Mouse (Mus musculus) left cerebral cortex, postnatal 10 days (tissue): Measurements from ENCODE around the gene Gigyf2. TPM values are rescaled to one million over a fixed set of nuclear protein-coding genes. Genes with fewer than 3 reads are reported as not detected.
A peak's percentile ranks its signal among the peaks of the same experiment; 100 is the strongest.

Experiments used
- DNase-seq, 2 experiments: peaks; one replicate each; pipeline ENCODE4 v3.0.0; 2021 to 2022; ENCODE audit warnings: low spot score in 2 of 2, mixed read lengths in 1 of 2; ENCODE audit errors: extremely low spot score in 1 of 2
- intact Hi-C: fragments of 180-260 bp; cut with DNase I; formaldehyde crosslinking; loops from one replicate; pipeline ENCODE4 v1.15.1; 2025
- total RNA-seq, 2 experiments: library from RNA; stranded (reverse); gene quantifications; 2 replicates each; pipeline ENCODE4 v1.2.3; 2021

Gene Gigyf2
- total RNA-seq, 2 experiments from 2014 or later, result 73.7 to 77.8 TPM

DNA sequence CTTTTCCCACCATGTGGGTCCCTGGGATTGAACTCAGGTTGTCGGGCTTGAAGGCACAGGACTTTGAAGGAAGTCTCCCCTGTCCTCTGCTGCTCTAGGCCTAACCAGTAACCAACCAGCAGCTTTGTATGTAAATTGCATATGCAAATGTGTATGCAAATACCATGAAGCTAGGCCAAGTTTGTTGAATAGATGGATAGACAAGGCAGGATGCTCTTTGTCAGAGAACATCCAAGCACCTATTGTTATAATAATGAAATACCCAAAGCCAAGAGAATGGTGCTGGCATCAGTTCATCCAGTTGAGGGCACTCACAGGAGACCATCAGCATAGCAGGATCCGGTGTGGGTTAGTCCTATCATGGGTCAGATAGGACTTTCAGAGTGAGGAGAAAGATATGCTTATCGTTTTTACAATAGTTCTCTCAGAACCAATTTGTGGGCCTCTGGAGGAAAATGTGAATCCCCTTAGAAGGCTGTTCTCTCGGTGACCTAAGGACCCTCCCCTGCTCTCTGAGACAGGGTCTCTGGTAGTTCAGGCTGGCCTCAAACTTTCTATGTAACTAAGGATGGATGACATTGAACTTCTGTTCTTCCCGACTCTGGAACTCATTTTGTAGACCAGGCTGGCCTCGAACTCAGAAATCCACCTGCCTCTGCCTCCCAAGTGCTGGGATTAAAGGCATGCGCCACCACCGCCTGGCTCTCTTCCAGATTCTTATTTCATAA lies 12.8 kb upstream of the Gigyf2 start:
- intact Hi-C loops, result no loop called here

DNA sequence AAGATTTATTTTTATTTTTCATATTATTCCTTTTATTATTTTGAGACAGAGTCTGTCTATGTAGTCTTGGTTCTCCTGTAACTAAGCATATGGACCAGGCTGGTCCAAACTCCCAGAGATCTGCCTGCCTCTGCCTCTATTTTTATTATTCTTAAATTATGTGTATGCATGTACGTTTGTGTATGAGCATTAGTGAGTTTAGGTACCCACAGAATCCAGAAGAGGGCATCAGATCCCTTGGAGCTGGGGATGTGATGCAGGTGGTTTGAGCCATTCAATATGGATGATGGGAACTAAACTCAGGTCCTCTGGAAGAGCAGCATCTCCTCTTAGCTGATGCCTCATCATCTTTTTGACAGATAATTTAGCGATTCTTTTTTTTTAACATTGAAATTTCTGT lies 11.4 kb upstream of the Gigyf2 start:
- intact Hi-C loops, result no loop called here
- DNase-seq, result no peak

More for the DNA sequence above, 12.8 kb upstream of the Gigyf2 start:
- no peak for DNase-seq

DNA sequence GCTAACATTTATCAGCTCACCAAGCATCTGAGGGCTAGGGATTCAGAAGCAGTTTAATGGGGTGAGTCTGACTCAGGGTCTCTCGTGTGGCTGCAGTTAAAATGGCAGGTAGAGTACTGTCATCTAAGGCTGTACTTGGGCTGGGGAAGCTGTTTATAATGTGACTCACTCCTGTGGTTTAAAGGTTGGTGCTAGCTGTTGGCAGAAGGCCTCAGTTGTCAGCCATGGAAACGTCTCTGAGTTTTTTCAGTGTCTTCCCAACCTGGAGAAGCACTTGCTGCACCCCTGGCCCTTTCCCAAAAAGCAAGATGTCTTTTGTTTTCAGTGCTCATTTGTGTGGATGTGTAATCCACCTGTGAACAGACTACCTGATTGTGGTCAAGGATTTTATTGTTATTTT lies 10.9 kb upstream of the Gigyf2 start:
- DNase-seq, result no peak
- intact Hi-C loops, result no loop called here

DNA sequence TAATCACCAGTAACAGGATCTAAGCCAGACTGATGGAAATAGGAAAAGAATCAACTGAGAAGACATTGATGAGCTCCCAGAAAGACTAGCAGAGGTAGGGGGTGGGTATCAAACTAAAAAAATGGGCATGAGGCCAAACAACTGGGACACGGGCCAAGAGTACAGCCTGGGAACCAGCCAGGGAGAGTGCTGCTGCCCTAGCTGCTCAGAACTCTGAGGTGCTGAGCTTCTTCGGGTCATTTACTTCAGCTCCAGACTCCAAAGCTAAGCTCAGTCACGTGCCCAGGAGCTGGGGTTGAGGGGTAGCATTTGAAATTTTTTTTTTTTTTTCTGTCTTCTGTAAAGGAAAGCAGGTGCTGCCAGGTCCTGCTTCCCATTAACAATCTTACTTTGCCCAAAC lies 10.1 kb upstream of the Gigyf2 start:
- peak; percentile 46 to 55 for DNase-seq
- intact Hi-C loops, result no loop called here

DNA sequence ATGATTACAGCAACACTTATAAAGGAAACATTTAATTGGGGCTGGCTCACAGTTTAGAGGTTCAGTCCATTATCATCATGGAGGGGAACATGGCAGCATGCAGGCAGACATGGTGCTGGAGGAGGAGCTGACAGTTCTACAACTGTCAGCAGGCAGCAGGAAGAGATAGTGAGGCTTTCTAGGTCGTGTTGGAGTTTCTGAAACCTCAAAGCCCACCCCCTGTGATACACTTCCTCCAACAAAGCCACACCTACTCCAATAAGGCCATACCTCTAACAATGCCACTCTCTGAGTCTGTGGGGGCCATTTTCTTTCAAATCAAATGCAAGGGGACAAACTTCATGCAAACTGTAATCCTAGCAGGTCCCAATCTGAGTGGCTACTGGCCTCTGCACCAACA lies 5.7 kb upstream of the Gigyf2 start:
- DNase-seq, result no peak
- intact Hi-C loops, result no loop called here

DNA sequence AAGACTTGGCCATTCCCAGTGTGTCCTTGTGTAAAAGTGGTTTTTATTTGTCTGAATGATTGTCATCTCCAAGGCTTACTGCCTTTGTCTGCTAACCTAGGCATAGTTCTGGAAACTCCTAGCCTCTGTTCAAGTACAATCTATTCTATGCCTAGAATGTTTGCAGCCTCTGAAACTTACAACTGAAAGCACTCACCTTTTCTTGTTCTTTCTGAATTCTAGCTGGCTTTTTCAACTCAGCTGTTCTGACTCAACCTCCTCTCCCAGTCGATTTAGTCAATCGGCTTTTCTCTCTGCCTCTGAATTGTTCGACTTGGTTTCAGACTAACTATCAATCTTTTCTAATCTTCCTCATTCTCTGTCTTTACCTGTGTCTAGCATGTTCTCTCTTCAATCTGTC lies 4.0 kb upstream of the Gigyf2 start:
- intact Hi-C loops, result no loop called here
- DNase-seq, result no peak

DNA sequence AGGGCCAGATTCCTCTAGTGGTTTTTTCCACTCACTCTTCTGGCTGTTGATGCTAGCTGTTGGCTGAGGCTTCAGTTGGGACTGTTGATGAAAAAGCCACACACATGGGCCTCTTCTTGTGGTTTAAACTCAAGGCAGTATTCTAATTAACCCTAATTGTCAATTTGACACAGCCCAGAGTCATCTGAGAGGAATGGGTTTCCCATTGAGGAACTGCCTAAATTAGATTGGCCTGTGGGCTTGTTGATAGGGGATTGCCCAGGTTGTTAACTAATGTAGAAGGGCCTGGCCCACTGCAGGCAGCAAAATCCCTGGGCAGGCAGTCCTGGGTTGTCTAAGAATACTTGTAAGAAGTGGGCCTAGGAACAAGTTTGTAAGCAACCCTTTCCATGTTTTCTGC lies 2.1 kb upstream of the Gigyf2 start:
- intact Hi-C loops, result no loop called here
- no peak for DNase-seq

DNA sequence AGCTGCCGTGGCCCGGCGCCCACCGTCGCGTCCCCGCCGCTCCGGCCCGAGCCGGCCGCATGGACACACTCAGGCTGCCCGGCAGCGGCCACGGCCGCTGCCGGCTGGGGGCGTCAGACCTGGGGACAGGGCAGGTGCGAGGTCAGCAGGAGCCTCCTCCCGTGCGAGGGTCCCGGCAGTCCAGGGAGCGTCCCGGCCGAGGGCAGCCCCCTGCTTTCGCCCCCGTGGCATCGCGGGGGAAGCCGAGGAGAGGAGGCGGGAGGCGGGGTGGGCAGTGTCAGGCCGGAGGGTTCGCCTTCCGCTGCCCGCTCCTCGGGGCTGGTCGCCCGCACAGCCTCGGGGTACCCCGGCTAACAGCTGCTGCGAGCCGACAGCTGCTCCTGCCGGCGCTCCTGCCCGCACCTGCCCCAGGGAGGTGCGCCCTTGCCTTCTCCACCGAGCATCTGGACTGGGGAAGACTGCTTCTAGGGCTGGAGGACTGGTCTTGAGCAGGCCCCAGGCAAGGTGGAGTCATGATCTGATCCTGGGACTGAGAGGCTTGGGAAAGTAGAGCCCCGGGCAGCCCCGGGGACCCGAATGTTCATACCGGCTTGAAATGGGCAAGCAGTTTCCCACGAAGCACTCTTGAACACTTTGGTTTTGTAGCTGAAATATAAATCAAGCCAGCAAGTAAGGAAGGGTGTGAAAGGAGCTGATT lies 515 bp downstream of the Gigyf2 start:
- intact Hi-C loops, result no loop called here
- peak; percentile 7 to 72 for DNase-seq

DNA sequence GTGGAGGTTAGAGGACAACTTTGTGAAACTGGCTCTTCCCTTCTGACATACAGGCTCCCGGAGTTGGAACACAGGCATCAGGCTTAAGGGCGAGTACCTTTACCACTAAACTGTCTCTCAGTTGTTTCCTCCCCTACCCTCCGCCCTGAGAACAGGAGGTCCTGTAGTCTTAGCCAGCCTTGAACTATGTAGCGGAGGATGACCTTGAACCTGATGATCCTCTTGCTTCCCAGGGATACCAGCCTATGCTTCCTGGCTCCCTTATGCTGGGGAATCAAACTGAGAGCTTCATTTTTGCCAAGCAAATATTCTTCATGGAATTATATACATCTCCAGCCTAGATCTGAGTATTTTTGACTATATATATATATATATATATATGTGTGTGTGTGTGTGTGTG lies 5.0 kb downstream of the Gigyf2 start:
- no peak for DNase-seq
- intact Hi-C loops, result no loop called here

DNA sequence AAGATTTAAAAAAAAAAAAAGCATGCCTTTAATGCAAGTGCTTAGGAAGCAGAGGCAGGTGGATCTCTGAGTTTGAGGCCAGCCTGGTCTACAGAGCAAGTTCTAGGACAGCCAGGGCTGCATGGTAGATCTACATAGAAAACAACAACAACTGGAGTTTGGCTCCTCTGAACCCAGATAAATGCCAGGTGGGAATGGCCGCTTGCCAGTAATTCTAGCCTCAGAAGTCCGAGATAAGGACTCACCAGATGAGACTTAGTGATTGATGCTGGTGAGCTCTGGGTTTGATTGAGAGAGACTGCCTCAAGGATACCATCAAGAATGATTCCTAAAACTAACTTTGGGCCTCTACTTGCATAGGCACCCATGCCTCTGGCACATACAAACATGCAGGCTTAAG lies 23.8 kb downstream of the Gigyf2 start:
- no peak for DNase-seq
- intact Hi-C loops, result no loop called here

DNA sequence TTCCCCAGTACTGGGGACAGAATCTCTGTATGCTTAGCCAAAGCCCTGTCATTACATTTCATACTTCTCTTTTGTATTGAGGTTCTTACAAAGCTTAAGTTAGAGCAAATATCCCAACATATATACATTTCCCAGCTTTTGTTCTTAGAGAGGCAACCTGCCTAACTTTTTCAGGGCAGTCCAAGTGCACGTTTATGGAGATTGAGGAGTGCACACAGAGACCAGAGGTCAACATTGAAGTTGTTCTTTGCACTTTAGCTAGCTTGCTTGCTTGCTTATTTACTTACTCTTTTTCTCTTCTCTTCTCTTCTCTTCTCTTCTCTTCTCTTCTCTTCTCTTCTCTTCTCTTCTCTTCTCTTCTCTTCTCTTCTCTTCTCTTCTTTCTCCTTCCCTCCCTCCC lies 33.5 kb downstream of the Gigyf2 start:
- no peak for DNase-seq
- intact Hi-C loops, result no loop called here

DNA sequence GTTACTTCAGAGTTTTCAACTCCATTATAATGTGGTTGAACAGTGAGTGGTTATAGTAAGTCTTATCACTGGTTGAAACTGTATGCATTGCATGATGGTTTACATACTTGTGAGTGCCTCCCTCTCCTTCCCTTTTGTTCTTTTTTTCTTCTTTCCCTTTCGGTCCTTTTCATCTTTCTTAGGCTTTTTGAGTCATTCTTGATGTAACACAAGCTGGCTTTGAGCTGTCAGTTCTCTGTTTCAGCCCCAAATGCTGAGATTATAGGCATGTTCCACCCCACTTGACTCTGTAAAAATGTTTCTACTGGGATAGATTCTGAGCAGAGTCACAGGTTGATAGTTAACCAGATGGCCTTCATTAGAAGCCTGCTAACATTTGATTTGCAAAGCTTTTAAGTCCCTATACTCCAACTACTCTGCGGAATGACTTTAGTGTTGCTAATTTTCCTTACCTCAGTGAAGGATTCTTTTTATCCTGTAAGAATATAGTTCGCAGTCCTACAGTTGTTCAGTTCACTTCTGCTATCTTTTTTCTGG lies 51.3 kb downstream of the Gigyf2 start:
- no peak for DNase-seq
- intact Hi-C loops, result no loop called here

DNA sequence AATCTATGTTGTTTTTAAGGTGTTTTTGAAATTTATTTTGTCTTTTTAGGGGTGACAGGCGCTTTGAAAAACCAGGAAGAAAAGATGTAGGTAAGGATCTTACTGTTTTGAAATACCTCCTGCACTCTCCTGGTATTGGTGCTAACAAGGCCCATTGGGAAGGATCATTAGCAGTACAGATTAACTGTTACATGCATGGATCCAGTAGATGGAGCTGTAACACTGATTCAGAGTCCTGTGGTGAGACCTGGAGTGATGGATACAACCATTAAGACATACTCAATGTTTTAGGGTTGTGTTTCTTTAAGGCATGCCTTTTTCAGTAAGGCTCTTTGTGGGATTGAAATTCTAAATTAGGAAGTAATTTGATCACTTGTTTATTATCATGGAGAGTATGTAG lies 53.1 kb downstream of the Gigyf2 start:
- intact Hi-C loops, result no loop called here
- no peak for DNase-seq

DNA sequence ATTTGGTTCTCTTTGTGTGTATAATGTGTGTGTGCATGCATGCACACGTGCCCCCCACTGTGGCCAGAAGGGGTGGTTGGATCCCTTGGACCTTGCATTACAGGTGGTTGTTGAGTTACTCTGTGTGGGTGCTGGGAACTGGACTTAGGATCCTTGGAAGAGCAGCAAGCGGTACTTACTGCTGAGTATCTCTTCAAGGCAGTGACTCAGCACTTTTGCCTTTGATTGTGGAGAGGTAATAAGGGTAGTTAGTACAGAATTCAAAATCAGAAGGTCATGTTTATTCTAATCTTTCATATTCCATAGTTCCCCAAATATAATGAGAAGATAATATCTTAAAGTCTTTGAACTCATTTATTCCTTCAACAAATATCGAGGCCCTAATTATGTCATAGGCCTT lies 54.4 kb downstream of the Gigyf2 start:
- intact Hi-C loops, result no loop called here
- no peak for DNase-seq

DNA sequence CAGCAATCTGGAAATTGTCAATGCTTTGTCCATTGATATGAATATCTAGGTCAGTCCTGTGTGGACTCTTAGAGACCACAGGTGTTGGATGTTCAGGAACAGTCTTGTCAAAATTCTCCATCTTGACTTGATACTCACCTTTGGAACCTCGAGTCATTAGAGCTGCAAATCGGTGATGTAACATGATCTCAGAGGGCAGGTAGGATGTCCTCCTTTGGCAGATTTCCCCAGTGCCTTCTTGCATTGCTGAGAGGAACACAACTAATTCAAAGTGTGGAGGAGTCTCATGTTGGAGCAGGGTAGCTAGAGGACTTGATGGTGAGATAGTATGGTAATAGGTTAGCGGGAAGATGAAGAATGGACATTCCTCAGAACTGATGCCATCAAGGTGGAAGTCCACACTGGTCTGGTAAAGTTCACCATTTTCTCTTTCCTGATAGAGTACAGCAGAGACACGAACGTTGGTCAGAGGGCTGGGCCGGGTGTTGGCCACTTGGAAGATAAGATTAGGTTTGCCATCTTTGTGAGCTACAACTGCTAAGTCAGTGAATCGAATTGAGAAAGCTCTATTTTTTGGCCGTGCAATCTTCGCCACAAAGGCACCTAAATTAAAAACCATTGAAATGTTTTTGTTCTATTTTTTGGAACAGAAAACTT lies 59.8 kb downstream of the Gigyf2 start:
- intact Hi-C loops, result no loop called here
- no peak for DNase-seq

DNA sequence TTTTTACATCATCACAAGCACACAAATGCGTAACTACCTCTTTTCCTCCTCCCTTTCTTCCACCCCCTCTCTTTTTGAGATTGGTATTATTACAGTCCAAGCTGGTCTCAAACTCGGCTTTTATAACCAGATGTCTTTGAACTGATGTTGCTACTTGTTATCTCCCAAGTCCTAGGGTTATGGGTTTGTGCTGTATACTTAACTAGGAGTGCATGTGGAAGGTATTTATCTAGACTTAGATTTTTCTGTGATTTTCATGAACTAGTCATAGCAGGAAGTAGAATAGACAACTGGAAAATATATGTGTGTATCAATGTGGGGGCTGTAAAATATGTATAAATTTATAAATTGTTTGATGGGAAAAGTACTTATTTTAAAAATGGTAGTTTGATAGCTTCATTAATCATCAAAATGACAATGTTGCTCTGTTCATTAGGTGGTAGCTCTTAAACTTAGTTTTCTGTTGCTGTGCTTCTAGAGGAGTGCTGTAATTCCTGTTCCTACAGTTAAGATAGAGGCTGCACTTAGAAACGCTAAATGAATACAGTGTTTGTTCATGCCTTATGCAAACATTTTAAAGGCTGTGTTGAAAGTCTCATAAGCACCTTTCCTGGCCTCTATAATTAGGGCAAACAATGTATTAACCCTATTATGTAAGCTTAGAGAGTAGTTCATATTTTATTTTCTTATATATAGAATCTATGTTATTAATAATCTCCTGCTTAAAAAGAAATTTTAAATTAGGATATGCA lies 66.8 kb downstream of the Gigyf2 start:
- no peak for DNase-seq
- intact Hi-C loops, result no loop called here

DNA sequence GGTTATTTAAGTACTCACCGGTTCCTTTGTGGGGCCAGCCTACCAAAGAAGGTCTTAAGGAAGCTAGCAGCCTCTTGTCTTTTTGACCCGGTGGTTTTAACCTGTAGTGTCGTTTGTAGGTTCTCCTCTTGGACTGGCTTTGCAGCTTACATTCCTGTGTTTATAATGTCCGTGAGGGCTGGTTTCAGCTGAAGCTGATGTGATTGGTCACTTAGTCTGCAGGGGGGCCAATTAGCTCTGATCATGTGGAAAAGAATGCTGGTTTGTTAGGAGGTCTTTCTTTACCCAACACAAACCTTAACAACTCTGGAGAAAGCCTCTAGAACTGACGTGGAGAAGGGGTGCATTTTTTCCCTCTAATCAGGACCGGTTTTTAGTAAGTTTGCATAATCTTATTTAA lies 67.8 kb downstream of the Gigyf2 start, which contains the start of gene Kcnj13:
Gene Kcnj13 (minus strand): TSS at position 136 of the 400 bp plus-strand sequence.
- intact Hi-C loops, result no loop called here
- no peak for DNase-seq

DNA sequence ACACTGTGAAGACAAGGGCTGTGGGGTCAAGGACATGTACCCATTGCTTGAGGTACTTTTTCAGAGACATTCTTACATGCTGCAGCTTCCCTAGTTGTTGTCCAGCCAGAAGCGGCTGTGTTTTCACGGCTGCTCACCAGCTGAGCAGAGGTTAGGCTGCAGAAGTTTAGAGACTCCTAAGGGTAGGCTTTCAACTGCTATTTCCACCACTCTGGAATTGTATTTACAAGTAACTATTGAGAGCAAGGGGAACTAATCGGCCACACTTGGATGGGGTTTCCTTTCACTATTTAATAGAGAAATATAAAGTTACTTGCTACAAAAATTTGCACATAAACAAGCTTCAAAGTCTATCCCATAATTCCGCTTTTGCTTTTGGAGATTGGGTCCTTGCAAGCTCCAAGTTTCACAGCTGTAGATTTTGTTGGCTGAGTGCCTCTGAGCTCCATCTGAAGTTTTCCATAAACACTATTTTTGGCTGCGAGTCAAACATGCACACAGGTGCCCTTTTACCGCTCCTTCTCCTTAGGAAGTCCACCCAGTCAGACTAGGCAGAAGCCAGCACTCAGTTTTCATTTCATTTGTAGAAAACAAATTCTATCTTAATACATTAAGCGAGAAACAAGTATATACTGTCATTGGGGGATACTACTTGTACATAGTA lies 70.3 kb downstream of the Gigyf2 start:
- intact Hi-C loops, result no loop called here
- peak; percentile 22 to 55 for DNase-seq

DNA sequence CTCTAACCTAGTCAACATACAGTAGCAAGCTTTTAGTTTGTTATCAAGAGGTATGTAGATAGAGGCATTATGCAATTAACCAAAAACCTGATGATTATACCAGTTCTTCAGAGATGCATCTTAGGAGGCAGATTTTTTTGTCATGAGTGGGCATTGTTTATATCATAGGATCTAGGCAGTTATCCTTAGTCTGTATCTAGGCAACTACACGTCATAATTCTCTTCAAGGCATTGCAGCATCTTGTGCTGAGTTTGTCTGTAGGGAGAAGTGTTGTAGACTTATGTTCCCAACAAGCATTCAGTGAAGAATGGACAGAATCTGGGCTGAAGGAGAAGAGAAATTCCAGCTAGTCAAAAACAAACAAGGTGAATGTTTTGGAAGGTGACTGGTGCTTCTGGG lies 77.9 kb downstream of the Gigyf2 start:
- DNase-seq, result peak in 1 of 2 experiments; percentile 12
- intact Hi-C loops, result no loop called here
